Mouse (Mus musculus) hindbrain, postnatal 0 days (tissue): Measurements from ENCODE around the gene Foxk1. TPM values are rescaled to one million over a fixed set of nuclear protein-coding genes. Genes with fewer than 3 reads are reported as not detected.
A peak's percentile ranks its signal among the peaks of the same experiment; 100 is the strongest.

Source experiments
- ATAC-seq: fragments of 200-750 bp; cut with Nextera tagmentation; 2 replicates; pipeline ENCODE4 v1.8.0; 2017; ENCODE audit warnings: mild to moderate bottlenecking, moderate TSS enrichment, moderate library complexity
- DNase-seq: peaks from one replicate; pipeline ENCODE4 v3.0.0-alpha.2; 2015; ENCODE audit warnings: low spot score
- H3K27ac ChIP-seq: fragments of 300-500 bp; sonication (generic); 2 replicates; pipeline ENCODE4 v1.5.1; 2014; ENCODE audit warnings: mild to moderate bottlenecking
- H3K27me3 ChIP-seq: fragments of 300-500 bp; sonication (generic); 2 replicates; pipeline ENCODE4 v1.6.1; 2014; ENCODE audit warnings: low read length, mixed read lengths; ENCODE audit not compliant: insufficient read depth
- H3K36me3 ChIP-seq: fragments of 300-500 bp; sonication (generic); 2 replicates; pipeline ENCODE4 v1.6.1; 2014; ENCODE audit warnings: low read length, mixed read lengths; ENCODE audit not compliant: insufficient read depth
- H3K4me1 ChIP-seq: fragments of 300-500 bp; sonication (generic); 2 replicates; pipeline ENCODE4 v1.6.1; 2014; ENCODE audit warnings: antibody characterized with exemption, low read length, mixed read lengths; ENCODE audit not compliant: insufficient read depth
- H3K4me2 ChIP-seq: fragments of 300-500 bp; sonication (generic); 2 replicates; pipeline ENCODE4 v1.6.1; 2014; ENCODE audit warnings: low read depth, mild to moderate bottlenecking, low read length, moderate library complexity, mixed read lengths
- H3K4me3 ChIP-seq: fragments of 300-500 bp; sonication (generic); 2 replicates; pipeline ENCODE4 v1.5.1; 2014; ENCODE audit warnings: low read length
- H3K9ac ChIP-seq: fragments of 300-500 bp; sonication (generic); replicated peaks from 2 replicates; pipeline ENCODE4 v1.6.1; 2014; ENCODE audit warnings: mild to moderate bottlenecking, low read length, moderate library complexity, mixed read lengths
- H3K9me3 ChIP-seq: fragments of 300-500 bp; sonication (generic); 2 replicates; pipeline ENCODE4 v1.6.1; 2016; ENCODE audit warnings: low read length, mixed read lengths
- CTCF ChIP-seq: IDR thresholded peaks from 2 replicates; pipeline ENCODE4 v1.5.1; 2016; ENCODE audit warnings: antibody characterized with exemption, control low read depth, low read depth
- WGBS: fragments of 180-500 bp; shearing (Covaris S2); extraction: QIAGEN DNeasy Blood & Tissue Kit; methylation state at CpG from one replicate; pipeline ENCODE4 v1.1.7; 2014; 5-methylcytosine and 5-hydroxymethylcytosine counted together
- polyA plus RNA-seq: library from polyadenylated mRNA; unstranded; fragments of >200 nt; fragmentation: Nextera tagmentation; extraction: Ambion mirVana; gene quantifications from 2 replicates; pipeline ENCODE4 v1.2.1, GENCODE M21; 2015
- total RNA-seq: library from RNA; depleted of rRNA; stranded (reverse); fragments of >200 nt; gene quantifications from 2 replicates; pipeline ENCODE4 v1.2.3, GENCODE M21; 2014; rRNA removed

Gene Foxk1
- 23.3 and 24.0 TPM in 2 replicates for total RNA-seq
- polyA plus RNA-seq = 4.6 and 6.0 TPM in 2 replicates

GRCm38 (mm10) chr5:142400981-142401640, at the start of gene Foxk1:
Gene Foxk1 (plus strand): TSS chr5:142401497.
- peak within 1 kb of the TSS; percentile 88 for H3K9ac ChIP-seq
- ATAC-seq = peak; percentile 93
- H3K4me2 ChIP-seq = peak within 1 kb of the TSS; percentile 93
- peak within 1 kb of the TSS; percentile 85 for H3K27ac ChIP-seq
- peak; percentile 97 for DNase-seq
- H3K4me1 ChIP-seq = peaks cover 25% of the 10 kb centered on the region
- TF ChIP-seq CTCF = no peak
- peak within 1 kb of the TSS; percentile 80 for H3K4me3 ChIP-seq
- H3K27me3 ChIP-seq = no peaks in the 10 kb centered on the region
- no peaks in the 10 kb centered on the region for H3K9me3 ChIP-seq
- no peaks in the 10 kb centered on the region for H3K36me3 ChIP-seq
- WGBS = under 1% methylated on average over 60 of the region's 60 CpGs

- Histone ChIP-seq H3K4me1 (no peaks in the 10 kb centered on the region), H3K27me3 (no peaks in the 10 kb centered on the region), H3K36me3 (no peaks in the 10 kb centered on the region), H3K4me3 (no peak overlapping the region), H3K4me2 (no peak overlapping the region), H3K9ac (no peak overlapping the region), H3K9me3 (0 out of 2 replicates have a peak, but pooled peaks cover 2% of the 10 kb centered on the region), H3K27ac (no peak overlapping the region)
- no peak for TF ChIP-seq CTCF
- 89% methylated on average over 5 of the region's 5 CpGs for WGBS
- DNase-seq (no peak), ATAC-seq (no peak)
Measured at GRCm38 (mm10) chr5:142352336-142352892, 48.9 kb upstream of the Foxk1 start.

- Histone ChIP-seq H3K4me3 (no peak overlapping the region), H3K27me3 (no peaks in the 10 kb centered on the region), H3K27ac (no peak overlapping the region), H3K9me3 (no peaks in the 10 kb centered on the region), H3K4me1 (no peaks in the 10 kb centered on the region), H3K4me2 (no peak overlapping the region), H3K36me3 (no peaks in the 10 kb centered on the region), H3K9ac (no peak overlapping the region)
- ATAC-seq (no peak), DNase-seq (no peak)
- 80% methylated on average over 3 of the region's 3 CpGs for WGBS
- TF ChIP-seq CTCF = no peak
Measured at GRCm38 (mm10) chr5:142355144-142355543, 46.2 kb upstream of the Foxk1 start.

- TF ChIP-seq CTCF = no peak
- no peak overlapping the region for H3K4me3 ChIP-seq
- peak; percentile 56 for DNase-seq
- H3K4me1 ChIP-seq = no peaks in the 10 kb centered on the region; the same call in 1 of the 2 replicates
- WGBS = 50% methylated on average over 5 of the region's 5 CpGs
- no peaks in the 10 kb centered on the region for H3K36me3 ChIP-seq
- no peaks in the 10 kb centered on the region for H3K27me3 ChIP-seq
- no peak overlapping the region for H3K27ac ChIP-seq
- H3K9ac ChIP-seq = no peak overlapping the region
- ATAC-seq = no peak
- H3K4me2 ChIP-seq = no peak overlapping the region
- H3K9me3 ChIP-seq = no peaks in the 10 kb centered on the region
Measured at GRCm38 (mm10) chr5:142361166-142361565, 40.1 kb upstream of the Foxk1 start.

GRCm38 (mm10) chr5:142362894-142363293, 38.4 kb upstream of the Foxk1 start:
- H3K27ac ChIP-seq = 0 out of 2 replicates have a peak overlapping the region, but pooled peaks have one; percentile 11
- DNase-seq (peak; percentile 92), ATAC-seq (peak; percentile 36)
- TF ChIP-seq CTCF = no peak
- H3K9ac ChIP-seq = no peak overlapping the region
- 39% methylated on average over 3 of the region's 3 CpGs for WGBS
- H3K9me3 ChIP-seq = no peaks in the 10 kb centered on the region
- H3K36me3 ChIP-seq = no peaks in the 10 kb centered on the region
- H3K27me3 ChIP-seq = no peaks in the 10 kb centered on the region
- no peak overlapping the region for H3K4me2 ChIP-seq
- peaks cover 7% of the 10 kb centered on the region for H3K4me1 ChIP-seq
- no peak overlapping the region for H3K4me3 ChIP-seq

GRCm38 (mm10) chr5:142364095-142364494, 37.2 kb upstream of the Foxk1 start:
- DNase-seq = no peak
- Histone ChIP-seq H3K27me3 (no peaks in the 10 kb centered on the region), H3K27ac (no peak overlapping the region), H3K4me3 (no peak overlapping the region), H3K9me3 (no peaks in the 10 kb centered on the region), H3K4me2 (no peak overlapping the region), H3K36me3 (no peaks in the 10 kb centered on the region), H3K9ac (no peak overlapping the region), H3K4me1 (peaks cover 7% of the 10 kb centered on the region)
- TF ChIP-seq CTCF = no peak
- ATAC-seq = no peak
- WGBS = 53% methylated on average over 5 of the region's 5 CpGs
